Mouse (Mus musculus): ENCODE results near the gene 4930518I15Rik. TPM values are rescaled to one million over a fixed set of nuclear protein-coding genes. Genes with fewer than 3 reads are reported as not detected.

The 4930518I15Rik gene
- polyA plus RNA-seq, 1 experiment, result 3.3 TPM

- no peak for TF ChIP-seq EP300 (IDR thresholded peaks at IDR 0.05; ENCODE audit: insufficient read depth, low read depth, low read length)
- no peak for TF ChIP-seq POLR2A (IDR thresholded peaks at IDR 0.05; ENCODE audit: insufficient read depth, low read length)
- no peak for TF ChIP-seq CTCF (IDR thresholded peaks at IDR 0.05; ENCODE audit: low read depth, low read length)
- Histone ChIP-seq H3K27ac (ENCODE audit: insufficient read depth, low read length) (no peak overlapping the region), H3K9ac (ENCODE audit: low read depth, poor library complexity, severe bottlenecking) (peak overlapping the region; percentile 90), H3K9me3 (replicated peaks; ENCODE audit: control insufficient read depth, insufficient read depth, low read length, poor library complexity, severe bottlenecking) (no peaks in the 10 kb centered on the region), H3K4me3 (ENCODE audit: low read depth, low read length) (peak overlapping the region; percentile 99), H3K4me1 (ENCODE audit: control insufficient read depth, insufficient read depth, low read length) (no peaks in the 10 kb centered on the region), H3K27me3 (ENCODE audit: control insufficient read depth, insufficient read depth, low read length, poor library complexity, severe bottlenecking) (no peaks in the 10 kb centered on the region), H3K36me3 (ENCODE audit: control insufficient read depth, insufficient read depth, low read length, poor library complexity, severe bottlenecking) (peaks cover 27% of the 10 kb centered on the region)
Observed at GRCm38 (mm10) chr2:156863487-156864160, 5.9 kb upstream of the 4930518I15Rik start.

- Histone ChIP-seq H3K9ac (ENCODE audit: low read depth, poor library complexity, severe bottlenecking) (peak within 1 kb of the TSS; percentile 90), H3K36me3 (ENCODE audit: control insufficient read depth, insufficient read depth, low read length, poor library complexity, severe bottlenecking) (peaks cover 21% of the 10 kb centered on the region), H3K9me3 (replicated peaks; ENCODE audit: control insufficient read depth, insufficient read depth, low read length, poor library complexity, severe bottlenecking) (no peaks in the 10 kb centered on the region), H3K27me3 (ENCODE audit: control insufficient read depth, insufficient read depth, low read length, poor library complexity, severe bottlenecking) (no peaks in the 10 kb centered on the region), H3K4me3 (ENCODE audit: low read depth, low read length) (peak within 1 kb of the TSS; percentile 99), H3K4me1 (ENCODE audit: control insufficient read depth, insufficient read depth, low read length) (no peaks in the 10 kb centered on the region), H3K27ac (ENCODE audit: insufficient read depth, low read length) (peak within 1 kb of the TSS; percentile 74)
- TF ChIP-seq CTCF (IDR thresholded peaks at IDR 0.05; ENCODE audit: low read depth, low read length) (peak; percentile 45), POLR2A (IDR thresholded peaks at IDR 0.05; ENCODE audit: insufficient read depth, low read length) (no peak), EP300 (IDR thresholded peaks at IDR 0.05; ENCODE audit: insufficient read depth, low read depth, low read length) (no peak; the same call in 1 of the 2 replicates)
Observed at GRCm38 (mm10) chr2:156862772-156863486, 5.2 kb upstream of the 4930518I15Rik start, which contains the start of gene Rab5if. Gene Rab5if (plus strand): TSS chr2:156863128.

- H3K27me3 ChIP-seq (ENCODE audit: control insufficient read depth, insufficient read depth, low read length, poor library complexity, severe bottlenecking), result no peaks in the 10 kb centered on the region
- H3K4me3 ChIP-seq (ENCODE audit: low read depth, low read length), result peak overlapping the region; percentile 93
- no peak for TF ChIP-seq CTCF (IDR thresholded peaks at IDR 0.05; ENCODE audit: low read depth, low read length)
- TF ChIP-seq POLR2A (IDR thresholded peaks at IDR 0.05; ENCODE audit: insufficient read depth, low read length), result no peak
- no peak for TF ChIP-seq EP300 (IDR thresholded peaks at IDR 0.05; ENCODE audit: insufficient read depth, low read depth, low read length)
- peak overlapping the region; percentile 74 for H3K9ac ChIP-seq (ENCODE audit: low read depth, poor library complexity, severe bottlenecking)
- H3K9me3 ChIP-seq (replicated peaks; ENCODE audit: control insufficient read depth, insufficient read depth, low read length, poor library complexity, severe bottlenecking), result no peaks in the 10 kb centered on the region
- peaks cover 18% of the 10 kb centered on the region for H3K36me3 ChIP-seq (ENCODE audit: control insufficient read depth, insufficient read depth, low read length, poor library complexity, severe bottlenecking)
- peak overlapping the region; percentile 74 for H3K27ac ChIP-seq (ENCODE audit: insufficient read depth, low read length)
- no peaks in the 10 kb centered on the region for H3K4me1 ChIP-seq (ENCODE audit: control insufficient read depth, insufficient read depth, low read length)
Observed at GRCm38 (mm10) chr2:156862041-156862717, 4.4 kb upstream of the 4930518I15Rik start.

- 0 out of 2 replicates have a peak, but pooled peaks cover 3% of the 10 kb centered on the region for H3K36me3 ChIP-seq (ENCODE audit: control insufficient read depth, insufficient read depth, low read length, poor library complexity, severe bottlenecking)
- H3K4me1 ChIP-seq (ENCODE audit: control insufficient read depth, insufficient read depth, low read length), result no peaks in the 10 kb centered on the region
- no peak overlapping the region for H3K9ac ChIP-seq (ENCODE audit: low read depth, poor library complexity, severe bottlenecking)
- TF ChIP-seq CTCF (IDR thresholded peaks at IDR 0.05; ENCODE audit: low read depth, low read length) (no peak), EP300 (IDR thresholded peaks at IDR 0.05; ENCODE audit: insufficient read depth, low read depth, low read length) (no peak), POLR2A (IDR thresholded peaks at IDR 0.05; ENCODE audit: insufficient read depth, low read length) (no peak)
- no peaks in the 10 kb centered on the region for H3K9me3 ChIP-seq (replicated peaks; ENCODE audit: control insufficient read depth, insufficient read depth, low read length, poor library complexity, severe bottlenecking)
- no peaks in the 10 kb centered on the region for H3K27me3 ChIP-seq (ENCODE audit: control insufficient read depth, insufficient read depth, low read length, poor library complexity, severe bottlenecking)
- H3K27ac ChIP-seq (ENCODE audit: insufficient read depth, low read length), result no peak overlapping the region
- H3K4me3 ChIP-seq (ENCODE audit: low read depth, low read length), result no peak overlapping the region
Observed at GRCm38 (mm10) chr2:156858671-156859070, 925 bp upstream of the 4930518I15Rik start.

GRCm38 (mm10) chr2:156857385-156857791 is 358 bp downstream of the 4930518I15Rik start:
- Histone ChIP-seq H3K27me3 (ENCODE audit: control insufficient read depth, insufficient read depth, low read length, poor library complexity, severe bottlenecking) (no peaks in the 10 kb centered on the region), H3K9me3 (replicated peaks; ENCODE audit: control insufficient read depth, insufficient read depth, low read length, poor library complexity, severe bottlenecking) (no peaks in the 10 kb centered on the region), H3K36me3 (ENCODE audit: control insufficient read depth, insufficient read depth, low read length, poor library complexity, severe bottlenecking) (0 out of 2 replicates have a peak, but pooled peaks cover 3% of the 10 kb centered on the region), H3K9ac (ENCODE audit: low read depth, poor library complexity, severe bottlenecking) (no peak overlapping the region), H3K27ac (ENCODE audit: insufficient read depth, low read length) (no peak overlapping the region), H3K4me1 (ENCODE audit: control insufficient read depth, insufficient read depth, low read length) (no peaks in the 10 kb centered on the region), H3K4me3 (ENCODE audit: low read depth, low read length) (no peak overlapping the region)
- TF ChIP-seq EP300 (IDR thresholded peaks at IDR 0.05; ENCODE audit: insufficient read depth, low read depth, low read length) (no peak), POLR2A (IDR thresholded peaks at IDR 0.05; ENCODE audit: insufficient read depth, low read length) (no peak), CTCF (IDR thresholded peaks at IDR 0.05; ENCODE audit: low read depth, low read length) (no peak)

All from ES-Bruce4 (cell line).